Mouse (Mus musculus) MEL (cell line): ENCODE measurements at regions not wholly inside any gene's neighbourhood (a gene's known extent, or its start where the extent isn't known, plus 50 kb on each side); places are given as distances from the start of the nearest gene placed in this dataset.

ENCODE experiments used
- DNase-seq: peaks from one replicate; pipeline ENCODE4 v3.0.0; 2011; ENCODE audit warnings: low read depth, low spot score
- H3K27ac ChIP-seq: 2 replicates; pipeline ENCODE4 v1.5.1; 2012; ENCODE audit warnings: low read depth, mild to moderate bottlenecking, control low read depth, low read length, moderate library complexity; ENCODE audit not compliant: control insufficient read depth
- H3K27me3 ChIP-seq, 2 experiments: fragments of 150-350 bp in 1 of 2; sonication (generic) in 1 of 2; 2 replicates each; pipeline ENCODE4 v1.6.1; 2012; ENCODE audit warnings: low read length in 2 of 2, mild to moderate bottlenecking in 2 of 2, improper control_type of control experiment in 1 of 2, moderate library complexity in 1 of 2; ENCODE audit not compliant: insufficient read depth in 2 of 2, control insufficient read depth in 1 of 2
- H3K36me3 ChIP-seq, 2 experiments: 2 replicates each; pipeline ENCODE4 v1.6.1; 2012 to 2014; ENCODE audit warnings: low read length in 2 of 2, improper control_type of control experiment in 1 of 2, inconsistent platforms in 1 of 2, mild to moderate bottlenecking in 1 of 2; ENCODE audit not compliant: insufficient read depth in 2 of 2, control insufficient read depth in 1 of 2
- H3K4me1 ChIP-seq, 2 experiments: fragments of 150-350 bp in 1 of 2; sonication (generic) in 1 of 2; 2 replicates each; pipeline ENCODE4 v1.6.1; 2012; ENCODE audit warnings: low read length in 2 of 2, improper control_type of control experiment in 1 of 2, mild to moderate bottlenecking in 1 of 2; ENCODE audit not compliant: insufficient read depth in 2 of 2, control insufficient read depth in 1 of 2
- H3K4me3 ChIP-seq, 2 experiments: fragments of 150-350 bp in 1 of 2; sonication (generic) in 1 of 2; 2 replicates each; pipeline ENCODE4 v1.5.1; 2012; ENCODE audit warnings: low read depth in 2 of 2, low read length in 2 of 2, mild to moderate bottlenecking in 2 of 2, moderate library complexity in 2 of 2, control low read depth in 1 of 2, improper control_type of control experiment in 1 of 2; ENCODE audit not compliant: control insufficient read depth in 1 of 2, insufficient read depth in 1 of 2
- H3K79me2 ChIP-seq: 2 replicates; pipeline ENCODE4 v1.6.1; 2012; ENCODE audit warnings: mild to moderate bottlenecking, low read length, moderate library complexity; ENCODE audit not compliant: control insufficient read depth, poor library complexity, insufficient read depth
- H3K9ac ChIP-seq: 2 replicates; pipeline ENCODE4 v1.6.1; 2012; ENCODE audit warnings: low read depth, mild to moderate bottlenecking, control low read depth, low read length, moderate library complexity; ENCODE audit not compliant: control insufficient read depth, poor library complexity, severe bottlenecking
- H3K9me3 ChIP-seq: fragments of 150-350 bp; sonication (generic); replicated peaks from 2 replicates; pipeline ENCODE4 v1.6.1; 2012; ENCODE audit warnings: mild to moderate bottlenecking, low read length, improper control_type of control experiment, moderate library complexity; ENCODE audit not compliant: insufficient read depth
- BHLHE40 ChIP-seq: IDR thresholded peaks from 2 replicates; pipeline ENCODE4 v1.6.1; 2012; ENCODE audit warnings: low read depth, mild to moderate bottlenecking, inconsistent platforms, low read length, improper control_type of control experiment, borderline replicate concordance
- CHD1 ChIP-seq: IDR thresholded peaks from 2 replicates; pipeline ENCODE4 v1.6.1; 2012; ENCODE audit warnings: low read depth, mild to moderate bottlenecking, inconsistent platforms, low read length, improper control_type of control experiment
- CHD2 ChIP-seq: IDR thresholded peaks from 2 replicates; pipeline ENCODE4 v1.6.1; 2011; ENCODE audit warnings: low read length, improper control_type of control experiment
- ELF1 ChIP-seq: IDR thresholded peaks from 2 replicates; pipeline ENCODE4 v1.6.1; 2014; ENCODE audit warnings: low read depth, mild to moderate bottlenecking, inconsistent platforms, low read length, improper control_type of control experiment, moderate library complexity
- EP300 ChIP-seq, 2 experiments: IDR thresholded peaks; 2 replicates each; pipeline ENCODE4 v1.6.1; 2011; ENCODE audit warnings: improper control_type of control experiment in 2 of 2, low read length in 2 of 2, low read depth in 1 of 2, mild to moderate bottlenecking in 1 of 2
- ETS1 ChIP-seq: IDR thresholded peaks from 2 replicates; pipeline ENCODE4 v1.6.1; 2012; ENCODE audit warnings: low read depth, mild to moderate bottlenecking, inconsistent platforms, low read length, improper control_type of control experiment, moderate library complexity
- GATA1 ChIP-seq: IDR thresholded peaks from 2 replicates; pipeline ENCODE4 v1.6.1; 2011; ENCODE audit warnings: low read depth, low read length, improper control_type of control experiment
- HCFC1 ChIP-seq: IDR thresholded peaks from 2 replicates; pipeline ENCODE4 v1.6.1; 2012; ENCODE audit warnings: low read depth, mild to moderate bottlenecking, inconsistent platforms, low read length, improper control_type of control experiment, moderate library complexity
- JUND ChIP-seq: IDR thresholded peaks from 2 replicates; pipeline ENCODE4 v1.6.1; 2011; ENCODE audit warnings: low read depth, mild to moderate bottlenecking, improper control_type of control experiment, low read length
- MAX ChIP-seq: IDR thresholded peaks from 2 replicates; pipeline ENCODE4 v1.6.1; 2011; ENCODE audit warnings: low read length, improper control_type of control experiment
- MAZ ChIP-seq: IDR thresholded peaks from 2 replicates; pipeline ENCODE4 v1.6.1; 2012; ENCODE audit warnings: low read depth, mild to moderate bottlenecking, inconsistent platforms, low read length, improper control_type of control experiment
- MEF2A ChIP-seq: IDR thresholded peaks from 2 replicates; pipeline ENCODE4 v1.6.1; 2014; ENCODE audit warnings: low read depth, mild to moderate bottlenecking, inconsistent platforms, low read length, improper control_type of control experiment; ENCODE audit not compliant: poor library complexity, insufficient replicate concordance, severe bottlenecking; ENCODE audit errors: extremely low read depth
- MXI1 ChIP-seq: IDR thresholded peaks from 2 replicates; pipeline ENCODE4 v1.6.1; 2011; ENCODE audit warnings: mild to moderate bottlenecking, low read depth, low read length, improper control_type of control experiment
- MYB ChIP-seq: IDR thresholded peaks from 2 replicates; pipeline ENCODE4 v1.6.1; 2011; ENCODE audit warnings: mild to moderate bottlenecking, low read depth, low read length, improper control_type of control experiment
- MYC ChIP-seq: IDR thresholded peaks from 2 replicates; pipeline ENCODE4 v1.6.1; 2011; ENCODE audit warnings: low read depth, mild to moderate bottlenecking, low read length, improper control_type of control experiment, moderate library complexity
- NELFE ChIP-seq: IDR thresholded peaks from 2 replicates; pipeline ENCODE4 v1.6.1; 2011; ENCODE audit warnings: low read depth, low read length, improper control_type of control experiment
- NRF1 ChIP-seq: IDR thresholded peaks from 2 replicates; pipeline ENCODE4 v1.6.1; 2014; ENCODE audit warnings: low read depth, mild to moderate bottlenecking, inconsistent platforms, low read length, improper control_type of control experiment, moderate library complexity; ENCODE audit not compliant: poor library complexity, insufficient read depth, severe bottlenecking
- POLR2A ChIP-seq, 2 experiments: IDR thresholded peaks; 2 replicates each; pipeline ENCODE4 v1.6.1; 2011 to 2012; ENCODE audit warnings: low read length in 2 of 2, mild to moderate bottlenecking in 2 of 2, control low read depth in 1 of 2, improper control_type of control experiment in 1 of 2, low read depth in 1 of 2, moderate library complexity in 1 of 2; ENCODE audit not compliant: control insufficient read depth in 1 of 2, insufficient read depth in 1 of 2, poor library complexity in 1 of 2
- RCOR1 ChIP-seq: IDR thresholded peaks from 2 replicates; pipeline ENCODE4 v1.6.1; 2012; ENCODE audit warnings: low read depth, mild to moderate bottlenecking, inconsistent platforms, low read length, improper control_type of control experiment
- SIN3A ChIP-seq: IDR thresholded peaks from 2 replicates; pipeline ENCODE4 v1.6.1; 2012; ENCODE audit warnings: low read length, improper control_type of control experiment, inconsistent platforms
- TAL1 ChIP-seq: IDR thresholded peaks from 2 replicates; pipeline ENCODE4 v1.6.1; 2012; ENCODE audit warnings: mild to moderate bottlenecking, inconsistent platforms, low read length, moderate library complexity, mixed read lengths
- TBP ChIP-seq: IDR thresholded peaks from 2 replicates; pipeline ENCODE4 v1.8.0; 2011; ENCODE audit warnings: low read depth, low read length, improper control_type of control experiment
- TCF12 ChIP-seq: IDR thresholded peaks from 2 replicates; pipeline ENCODE4 v1.6.1; 2014; ENCODE audit warnings: low read depth, mild to moderate bottlenecking, inconsistent platforms, low read length, improper control_type of control experiment, moderate library complexity
- USF1 ChIP-seq: IDR thresholded peaks from 2 replicates; pipeline ENCODE4 v1.6.1; 2014; ENCODE audit warnings: low read depth, mild to moderate bottlenecking, inconsistent platforms, low read length, improper control_type of control experiment, moderate library complexity
- USF2 ChIP-seq, 2 experiments: IDR thresholded peaks; 2 replicates each; pipeline ENCODE4 v1.6.1; 2011 to 2012; ENCODE audit warnings: improper control_type of control experiment in 2 of 2, low read length in 2 of 2, borderline replicate concordance in 1 of 2, inconsistent platforms in 1 of 2, low read depth in 1 of 2, mild to moderate bottlenecking in 1 of 2; ENCODE audit not compliant: insufficient read depth in 1 of 2
- ZKSCAN1 ChIP-seq: IDR thresholded peaks from 2 replicates; pipeline ENCODE4 v1.6.1; 2012; ENCODE audit warnings: low read depth, mild to moderate bottlenecking, inconsistent platforms, low read length, improper control_type of control experiment, moderate library complexity
- ZNF384 ChIP-seq: IDR thresholded peaks from 2 replicates; pipeline ENCODE4 v1.6.1; 2012; ENCODE audit warnings: low read depth, mild to moderate bottlenecking, inconsistent platforms, low read length, improper control_type of control experiment

- Histone ChIP-seq H3K9me3 (no peaks in the 10 kb centered on the region), H3K36me3 (peaks cover 0 to 61% of the 10 kb centered on the region in 2 experiments; a peak in 2 of 4 replicates), H3K27ac (peak overlapping the region; percentile 92), H3K79me2 (peaks cover 8% of the 10 kb centered on the region), H3K4me3 (peak overlapping the region; percentile 45 to 47), H3K9ac (peak overlapping the region; percentile 45), H3K4me1 (peaks cover 16 to 26% of the 10 kb centered on the region in 2 experiments), H3K27me3 (no peaks in the 10 kb centered on the region)
- no peak for TF ChIP-seq CHD2
- no peak for TF ChIP-seq ZKSCAN1
- no peak for TF ChIP-seq ZNF384
- TF ChIP-seq ETS1 = peak; percentile 97
- TF ChIP-seq ELF1 = no peak
- 0 out of 2 replicates have a peak, but pooled peaks have one; percentile 20 for TF ChIP-seq TBP
- peak; percentile 84 for TF ChIP-seq MYB
- peak in 1 of 2 experiments; percentile 33; a peak in 1 of 4 replicates for TF ChIP-seq USF2 (IDR thresholded peaks at IDR 0.05; ENCODE audit: borderline replicate concordance in 1 of 2, insufficient read depth in 1 of 2, low read depth in 1 of 2, low read length in 2 of 2)
- TF ChIP-seq TCF12 = peak; percentile 85
- TF ChIP-seq POLR2A (IDR thresholded peaks at IDR 0.05; ENCODE audit: control insufficient read depth in 1 of 2, insufficient read depth in 1 of 2, low read depth in 1 of 2, low read length in 2 of 2, poor library complexity in 1 of 2) = no peak
- TF ChIP-seq JUND = no peak
- peak; percentile 89 to 95 for TF ChIP-seq EP300 (IDR thresholded peaks at IDR 0.05; ENCODE audit: low read depth in 1 of 2, low read length in 2 of 2)
- no peak for TF ChIP-seq NELFE
- peak; percentile 79; the same call in 1 of the 2 replicates for TF ChIP-seq MYC
- TF ChIP-seq GATA1 = peak; percentile 92
- TF ChIP-seq BHLHE40 = peak; percentile 89
- no peak for TF ChIP-seq NRF1
- TF ChIP-seq USF1 = peak; percentile 92
- TF ChIP-seq SIN3A = peak; percentile 94
- peak; percentile 84 for TF ChIP-seq MAX
- TF ChIP-seq CHD1 = 0 out of 2 replicates have a peak, but pooled peaks have one; percentile 47
- peak; percentile 83 for TF ChIP-seq MXI1
- TF ChIP-seq HCFC1 = 0 out of 2 replicates have a peak, but pooled peaks have one; percentile 39
- peak; percentile 34; the same call in 1 of the 2 replicates for TF ChIP-seq TAL1
- peak; percentile 98 for TF ChIP-seq RCOR1
- peak; percentile 86; the same call in 1 of the 2 replicates for TF ChIP-seq MEF2A
- TF ChIP-seq MAZ = no peak
- peak; percentile 88 for DNase-seq
Observed at GRCm38 (mm10) chr6:66272216-66272615, 263.0 kb upstream of the Mad2l1 start.
